Mouse (Mus musculus): Measurements from ENCODE around the gene Akna.
A peak's percentile ranks its signal among the peaks of the same experiment; 100 is the strongest.

The Akna gene

DNA sequence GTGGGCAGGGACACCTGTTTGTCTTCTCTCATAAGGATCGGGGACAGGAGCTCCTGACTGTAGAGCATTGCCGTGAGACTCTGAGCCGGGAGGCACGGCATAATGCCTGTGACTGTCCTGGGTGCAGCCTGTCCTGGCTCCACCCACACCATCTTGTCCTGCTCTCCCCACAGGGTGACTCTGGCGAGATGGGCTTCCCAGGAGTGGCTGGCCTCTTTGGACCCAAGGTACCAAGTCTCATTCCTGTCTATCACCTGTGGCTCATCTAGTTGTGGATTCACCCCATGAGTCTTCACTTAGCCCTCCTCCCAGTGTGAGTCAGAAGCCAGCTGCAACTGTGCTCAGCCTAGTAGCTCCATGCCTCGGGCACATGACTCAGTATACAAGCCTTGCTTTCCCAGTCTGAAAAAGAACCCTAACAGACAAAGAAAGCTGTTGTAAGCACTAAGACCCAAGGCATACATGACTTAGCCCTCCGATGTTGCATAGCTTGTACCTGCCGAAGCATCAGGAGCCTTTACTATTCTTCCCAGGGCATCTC is 79.8 kb downstream of the Akna start:
- DNase-seq (ENCODE audit: low spot score in 2 of 2): no peak

DNA sequence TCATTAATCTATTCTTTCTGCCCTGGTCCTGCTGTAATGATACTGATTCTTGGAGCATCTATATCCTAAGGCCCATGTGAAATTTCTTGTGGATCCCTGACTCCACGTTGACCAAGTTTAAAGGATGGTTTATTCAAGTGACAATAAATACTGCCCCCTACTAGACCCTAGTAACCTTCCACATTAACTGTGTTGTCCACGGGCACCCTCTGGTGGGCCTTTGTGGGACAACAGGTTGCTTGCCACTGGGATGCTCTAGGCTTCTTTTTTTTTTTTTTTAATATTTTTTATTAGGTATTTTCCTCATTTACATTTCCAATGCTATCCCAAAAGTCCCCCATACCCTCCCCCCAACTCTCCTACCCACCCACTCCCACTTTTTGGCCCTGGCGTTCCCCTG is 83.6 kb downstream of the Akna start:
- DNase-seq (ENCODE audit: low spot score in 2 of 2): peak in 1 of 2 experiments; percentile 42
